Mouse (Mus musculus) liver, postnatal 0 days (tissue): ENCODE measurements around the gene Letmd1.

Experiments
- CTCF ChIP-seq: sonication (generic); IDR thresholded peaks from 2 replicates; pipeline ENCODE4 v1.5.1; 2016; ENCODE audit warnings: antibody characterized with exemption, low read depth
- EP300 ChIP-seq: IDR thresholded peaks from 2 replicates; pipeline ENCODE4 v1.6.1; 2016; ENCODE audit warnings: antibody characterized with exemption, low read depth, mild to moderate bottlenecking

GRCm38 (mm10) chr15:100478925-100479324, 10.1 kb downstream of the Letmd1 start:
- no peak for TF ChIP-seq EP300
- TF ChIP-seq CTCF = no peak
